Mouse (Mus musculus): ENCODE measurements at regions not wholly inside any gene's neighbourhood (a gene's known extent, or its start where the extent isn't known, plus 50 kb on each side); places are given as distances from the start of the nearest gene placed in this dataset.

DNA sequence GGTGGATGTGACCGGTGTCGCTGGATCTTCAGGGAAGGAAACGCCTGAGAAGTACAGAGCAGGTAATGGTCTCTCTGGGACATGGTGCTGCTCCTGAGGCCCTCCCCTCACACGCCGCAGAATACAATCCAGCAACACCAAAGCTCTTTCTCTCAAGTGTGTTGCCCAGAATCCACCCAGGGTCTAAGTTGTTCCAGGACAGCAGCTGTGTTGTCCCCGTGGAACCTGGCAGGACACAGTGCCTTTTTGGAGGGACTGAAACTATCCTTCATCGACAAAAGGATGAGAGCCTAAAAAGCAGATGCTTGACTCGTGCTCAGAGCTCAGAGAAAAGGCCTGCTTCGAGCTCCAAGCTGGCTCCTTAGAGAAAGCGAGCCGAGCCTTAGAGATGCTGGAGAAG lies 77.8 kb upstream of the Irf2bp2 start:
- whole genome bisulfite sequencing: 90% methylated on average over 11 of the region's 11 CpGs
- peaks cover 25% of the 10 kb centered on the region for H3K4me1 ChIP-seq (replicated peaks)
- no peaks in the 10 kb centered on the region for H3K36me3 ChIP-seq
- no peaks in the 10 kb centered on the region for H3K9me3 ChIP-seq
- no peak for ATAC-seq
- no peaks in the 10 kb centered on the region for H3K27me3 ChIP-seq
- no peak overlapping the region for H3K9ac ChIP-seq (replicated peaks)
- no peak overlapping the region for H3K27ac ChIP-seq
- no peak overlapping the region for H3K4me2 ChIP-seq (replicated peaks)
- H3K4me3 ChIP-seq (replicated peaks): no peak overlapping the region

DNA sequence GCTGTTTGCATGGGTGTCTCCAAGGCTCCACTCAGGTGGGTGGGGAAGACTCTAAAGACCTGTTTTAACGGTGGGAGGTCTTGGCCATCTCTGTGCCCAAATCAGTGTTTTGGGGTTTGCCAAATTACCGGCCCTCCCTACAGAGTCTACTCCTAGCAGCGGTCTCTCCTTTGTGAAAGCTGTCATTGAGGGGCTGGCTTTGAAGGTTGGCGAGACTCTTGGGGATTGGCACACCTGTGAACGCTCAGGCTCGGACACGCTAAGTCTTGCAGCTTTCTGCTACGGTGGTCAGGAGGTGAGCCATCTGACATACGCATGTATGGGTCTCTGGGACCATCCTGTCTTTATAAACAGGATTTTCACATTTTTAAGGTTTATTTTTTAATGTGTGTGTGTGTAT lies 76.1 kb upstream of the Irf2bp2 start:
- Histone ChIP-seq H3K4me2 (replicated peaks) (no peak overlapping the region), H3K4me1 (replicated peaks) (peaks cover 42% of the 10 kb centered on the region), H3K4me3 (replicated peaks) (no peak overlapping the region), H3K9ac (replicated peaks) (no peak overlapping the region), H3K27ac (no peak overlapping the region), H3K9me3 (no peaks in the 10 kb centered on the region), H3K27me3 (no peaks in the 10 kb centered on the region), H3K36me3 (no peaks in the 10 kb centered on the region)
- WGBS: 93% methylated on average over 9 of the region's 9 CpGs
- no peak for ATAC-seq

DNA sequence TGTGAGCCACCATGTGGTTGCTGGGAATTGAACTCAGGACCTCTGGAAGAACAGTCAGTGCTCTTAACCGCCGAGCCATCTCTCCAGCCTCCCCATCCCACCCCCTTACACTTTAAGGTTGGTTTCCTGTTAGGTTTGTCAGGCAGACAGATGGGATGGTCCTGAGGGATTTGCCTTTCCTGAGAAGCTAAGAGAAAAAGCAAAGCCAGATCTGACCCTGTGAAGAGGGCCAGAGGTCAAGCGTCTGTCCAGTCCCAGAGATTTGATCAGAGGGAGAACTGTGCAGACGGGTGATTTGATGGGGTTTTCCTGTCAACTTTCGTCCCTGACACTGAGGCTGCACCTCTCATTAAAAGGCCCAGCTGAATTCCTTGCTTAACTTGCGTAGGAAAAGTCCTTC lies 75.4 kb upstream of the Irf2bp2 start:
- Histone ChIP-seq H3K9me3 (no peaks in the 10 kb centered on the region), H3K9ac (replicated peaks) (no peak overlapping the region), H3K4me1 (replicated peaks) (peaks cover 50% of the 10 kb centered on the region), H3K4me2 (replicated peaks) (no peak overlapping the region), H3K27me3 (no peaks in the 10 kb centered on the region), H3K27ac (no peak overlapping the region; the same call in 1 of the 2 replicates), H3K4me3 (replicated peaks) (no peak overlapping the region), H3K36me3 (no peaks in the 10 kb centered on the region)
- ATAC-seq: no peak
- WGBS: 67% methylated on average over 6 of the region's 6 CpGs

DNA sequence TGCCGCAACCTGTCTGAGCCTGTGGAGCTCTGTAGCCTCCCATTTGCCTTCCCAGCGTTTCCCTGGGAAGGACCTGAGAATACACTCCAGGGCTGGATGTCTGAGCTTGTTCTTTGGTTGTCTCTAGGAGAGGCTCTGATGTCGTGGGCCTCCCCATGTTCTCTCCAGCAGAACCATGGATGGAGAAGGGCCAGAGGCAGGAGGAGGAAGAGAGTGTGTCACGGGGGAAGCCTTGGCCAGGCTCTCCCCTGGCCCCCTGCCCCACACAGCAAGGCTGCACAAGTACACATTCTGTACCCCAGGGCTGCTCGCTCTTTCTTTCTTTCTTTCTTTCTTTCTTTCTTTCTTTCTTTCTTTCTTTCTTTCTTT lies 74.9 kb upstream of the Irf2bp2 start:
- no peaks in the 10 kb centered on the region for H3K27me3 ChIP-seq
- H3K4me2 ChIP-seq (replicated peaks): no peak overlapping the region
- no peaks in the 10 kb centered on the region for H3K9me3 ChIP-seq
- ATAC-seq: no peak
- no peak overlapping the region for H3K9ac ChIP-seq (replicated peaks)
- no peak overlapping the region for H3K4me3 ChIP-seq (replicated peaks)
- peak overlapping the region; percentile 97 for H3K27ac ChIP-seq
- H3K36me3 ChIP-seq: no peaks in the 10 kb centered on the region
- peaks cover 55% of the 10 kb centered on the region for H3K4me1 ChIP-seq (replicated peaks)
- 76% methylated on average over 5 of the region's 5 CpGs for WGBS

DNA sequence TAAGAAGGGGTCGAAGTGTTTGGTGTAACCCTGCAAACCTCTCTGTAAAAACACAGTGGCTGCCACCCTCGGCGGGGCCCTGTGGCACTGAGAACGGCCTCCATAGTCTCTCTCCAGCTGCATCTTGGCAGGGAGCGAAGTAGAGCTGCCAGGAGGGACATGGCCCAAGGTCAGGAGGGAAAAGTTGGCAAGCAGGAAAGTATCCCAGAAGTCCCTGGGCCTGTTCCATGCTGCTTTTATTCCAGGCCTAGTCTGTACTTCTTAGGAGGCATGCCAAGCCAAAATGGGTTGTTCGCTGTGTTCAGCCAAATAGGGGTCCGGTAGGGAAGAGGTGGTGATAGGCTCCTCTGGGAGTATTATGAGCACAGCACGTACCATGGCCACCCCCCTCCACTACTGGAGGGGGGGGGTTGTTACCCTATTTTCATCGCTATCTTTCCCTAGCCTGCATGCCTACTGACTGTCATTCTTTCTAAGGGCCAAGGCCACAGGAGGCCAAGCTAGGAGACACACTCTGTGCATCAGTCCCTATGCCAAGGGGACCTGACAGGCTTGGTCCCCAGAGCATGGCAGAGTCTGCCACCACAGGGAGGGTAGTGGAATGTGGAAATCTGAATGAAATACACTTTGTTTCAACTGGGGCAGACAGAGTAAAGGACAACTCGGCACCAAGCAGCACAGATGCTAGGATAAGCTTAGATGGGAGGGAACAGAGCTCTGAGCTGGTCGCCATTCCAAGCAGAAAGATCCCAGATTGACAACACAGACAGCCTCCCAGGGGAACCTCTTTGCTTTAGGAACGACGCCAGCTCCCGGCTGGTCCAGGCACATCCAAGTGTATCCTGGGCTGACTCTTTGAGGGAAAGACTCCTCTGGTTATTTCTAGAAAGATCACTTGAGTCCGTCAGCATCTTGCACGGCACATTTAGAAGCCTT lies 74.2 kb upstream of the Irf2bp2 start:
- no peak overlapping the region for H3K4me2 ChIP-seq (replicated peaks)
- H3K9ac ChIP-seq (replicated peaks): 0 out of 2 replicates have a peak overlapping the region, but pooled peaks have one; percentile 45
- H3K36me3 ChIP-seq: no peaks in the 10 kb centered on the region
- H3K27me3 ChIP-seq: no peaks in the 10 kb centered on the region
- H3K4me3 ChIP-seq (replicated peaks): no peak overlapping the region
- peaks cover 61% of the 10 kb centered on the region for H3K4me1 ChIP-seq (replicated peaks)
- ATAC-seq: peak; percentile 7; the same call in 1 of the 2 replicates
- no peaks in the 10 kb centered on the region for H3K9me3 ChIP-seq
- 54% methylated on average over 16 of the region's 16 CpGs for WGBS
- H3K27ac ChIP-seq: peak overlapping the region; percentile 97

DNA sequence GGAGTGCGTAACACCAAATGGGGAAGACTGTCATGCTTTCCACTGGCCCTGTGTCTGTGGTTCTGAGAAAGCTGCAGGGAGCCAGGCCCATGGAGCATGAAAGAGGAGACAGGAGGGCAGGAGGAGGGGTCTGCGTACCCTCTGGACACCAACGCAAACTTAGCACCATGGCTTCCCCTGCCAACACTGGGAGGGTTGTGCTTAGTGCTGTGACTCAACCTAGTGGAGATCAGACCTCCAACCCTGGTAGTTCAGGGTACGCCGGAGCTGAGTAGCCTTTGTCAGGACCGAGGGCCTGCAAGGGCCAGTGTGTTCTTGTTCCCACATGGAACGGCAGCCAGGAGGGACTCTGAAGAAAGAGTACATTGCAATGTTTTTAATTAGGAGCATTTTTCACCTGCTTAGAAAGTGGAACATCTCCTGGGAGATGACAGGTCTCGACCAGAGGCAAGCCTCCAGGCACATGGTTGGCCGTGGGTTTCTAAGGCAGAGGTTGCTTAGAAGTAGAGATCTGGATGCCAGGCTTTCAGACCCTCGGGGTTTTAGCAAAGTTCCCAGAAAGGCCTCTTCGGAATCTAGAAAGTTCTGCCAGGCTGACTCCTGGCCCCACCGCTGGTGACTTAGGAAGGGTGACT lies 73.4 kb upstream of the Irf2bp2 start:
- H3K27me3 ChIP-seq: no peaks in the 10 kb centered on the region
- 43% methylated on average over 12 of the region's 12 CpGs for WGBS
- H3K4me1 ChIP-seq (replicated peaks): peaks cover 69% of the 10 kb centered on the region
- H3K27ac ChIP-seq: peak overlapping the region; percentile 97
- H3K4me3 ChIP-seq (replicated peaks): no peak overlapping the region
- no peaks in the 10 kb centered on the region for H3K9me3 ChIP-seq
- no peaks in the 10 kb centered on the region for H3K36me3 ChIP-seq
- ATAC-seq: no peak; the same call in 1 of the 2 replicates
- peak overlapping the region; percentile 34 for H3K4me2 ChIP-seq (replicated peaks)
- H3K9ac ChIP-seq (replicated peaks): peak overlapping the region; percentile 45

DNA sequence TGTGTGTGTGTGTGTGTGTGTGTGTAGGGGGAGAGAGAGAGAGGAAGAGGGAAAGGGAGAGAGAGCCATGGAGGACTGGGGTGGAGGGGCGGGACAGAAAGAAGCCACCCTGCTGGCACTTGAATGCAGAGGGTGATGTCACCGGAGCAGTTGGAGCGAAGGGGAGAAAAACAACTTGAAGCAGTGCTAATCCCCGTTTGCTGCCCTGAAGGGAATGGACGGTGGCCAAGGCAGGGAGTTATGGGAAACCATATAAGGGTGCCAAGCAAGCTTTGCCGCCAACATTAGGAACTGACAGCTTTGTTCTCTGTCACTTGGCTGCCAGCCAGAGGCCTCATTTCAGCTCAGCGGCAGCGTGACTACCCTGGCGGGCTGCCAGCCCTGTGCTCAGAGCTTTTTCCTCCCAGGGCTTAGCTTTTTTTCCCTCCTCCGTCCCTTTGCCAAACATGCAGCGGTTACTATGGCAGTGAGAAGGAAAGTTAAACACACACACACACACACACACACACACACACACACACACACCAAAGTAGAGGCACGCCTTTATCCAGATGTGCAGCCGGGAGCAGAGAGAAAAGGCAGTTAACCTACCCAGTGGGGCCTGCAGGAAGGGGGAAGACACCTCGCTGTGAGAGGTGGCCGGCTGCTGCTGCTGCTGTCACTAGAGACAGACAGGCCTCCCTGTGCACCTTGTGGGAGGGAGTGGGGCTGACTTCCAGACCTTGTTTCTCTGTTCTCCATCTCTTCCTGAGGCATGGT lies 72.7 kb upstream of the Irf2bp2 start:
- H3K27me3 ChIP-seq: no peaks in the 10 kb centered on the region
- 2% methylated on average over 15 of the region's 15 CpGs for WGBS
- H3K9ac ChIP-seq (replicated peaks): peak overlapping the region; percentile 45
- H3K36me3 ChIP-seq: no peaks in the 10 kb centered on the region
- no peaks in the 10 kb centered on the region for H3K9me3 ChIP-seq
- no peak overlapping the region for H3K4me3 ChIP-seq (replicated peaks)
- H3K4me1 ChIP-seq (replicated peaks): peaks cover 76% of the 10 kb centered on the region
- ATAC-seq: peak; percentile 90
- peak overlapping the region; percentile 34 for H3K4me2 ChIP-seq (replicated peaks)
- peak overlapping the region; percentile 97 for H3K27ac ChIP-seq

DNA sequence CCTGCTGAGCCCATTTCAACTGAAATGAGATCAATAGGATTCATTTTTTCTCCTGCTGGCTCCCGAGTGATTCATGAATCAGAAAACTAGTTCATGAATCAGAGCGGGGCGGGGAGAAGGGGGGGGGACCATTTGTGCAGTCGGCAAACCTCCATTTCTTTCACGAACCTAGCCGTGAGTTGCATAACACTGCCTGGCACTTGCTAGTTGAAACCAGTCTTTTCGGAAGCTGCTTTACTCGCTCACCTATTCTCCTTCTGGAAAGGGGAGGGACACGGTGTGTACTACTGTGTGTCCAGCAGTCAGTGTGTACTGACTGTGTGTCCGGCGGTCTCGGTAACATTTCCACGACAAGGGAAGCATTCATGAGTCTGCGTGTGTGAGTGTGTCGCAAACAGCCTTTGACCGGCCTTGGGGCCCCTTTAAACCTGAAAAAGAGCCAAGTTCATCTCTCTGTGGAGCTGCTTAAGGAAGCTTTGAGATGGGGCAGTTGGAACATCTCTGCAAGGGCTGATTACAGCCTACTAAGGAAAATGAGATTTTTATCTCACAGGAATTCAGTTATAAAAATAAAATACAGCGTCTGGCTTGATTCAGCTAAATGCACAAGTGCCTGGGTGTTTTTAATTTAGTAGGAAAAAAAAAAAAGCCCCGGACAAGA lies 71.9 kb upstream of the Irf2bp2 start:
- Histone ChIP-seq H3K27ac (peak overlapping the region; percentile 97), H3K4me1 (replicated peaks) (peaks cover 84% of the 10 kb centered on the region), H3K27me3 (no peaks in the 10 kb centered on the region), H3K9me3 (no peaks in the 10 kb centered on the region), H3K4me2 (replicated peaks) (peak overlapping the region; percentile 34), H3K9ac (replicated peaks) (peak overlapping the region; percentile 45), H3K36me3 (no peaks in the 10 kb centered on the region), H3K4me3 (replicated peaks) (no peak overlapping the region)
- WGBS: 14% methylated on average over 18 of the region's 18 CpGs
- ATAC-seq: peak; percentile 10; the same call in 1 of the 2 replicates

DNA sequence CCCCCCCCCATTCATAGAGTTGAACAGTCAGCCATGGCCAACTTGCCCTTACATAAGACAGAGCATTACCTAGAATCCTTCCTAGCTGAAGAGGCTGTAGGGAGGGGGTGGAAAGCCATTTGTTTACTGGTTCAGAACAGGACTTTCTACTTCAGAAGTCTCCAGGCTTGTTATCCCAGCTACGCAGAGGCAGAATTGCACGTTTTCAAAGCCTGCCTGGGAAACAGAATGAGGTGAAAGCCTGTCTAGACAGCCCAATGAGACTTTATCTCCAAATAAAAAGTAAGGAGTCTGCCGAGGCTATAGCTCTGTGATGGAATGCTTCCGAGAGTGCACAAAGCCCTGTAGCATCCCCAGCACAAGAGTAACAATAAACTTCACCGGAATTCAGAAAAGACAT lies 71.1 kb upstream of the Irf2bp2 start:
- H3K36me3 ChIP-seq: no peaks in the 10 kb centered on the region
- peaks cover 92% of the 10 kb centered on the region for H3K4me1 ChIP-seq (replicated peaks)
- peak overlapping the region; percentile 97 for H3K27ac ChIP-seq
- H3K4me2 ChIP-seq (replicated peaks): no peak overlapping the region
- no peak for ATAC-seq
- WGBS: 52% methylated on average over 5 of the region's 5 CpGs
- H3K9ac ChIP-seq (replicated peaks): no peak overlapping the region
- no peak overlapping the region for H3K4me3 ChIP-seq (replicated peaks)
- no peaks in the 10 kb centered on the region for H3K9me3 ChIP-seq
- no peaks in the 10 kb centered on the region for H3K27me3 ChIP-seq

DNA sequence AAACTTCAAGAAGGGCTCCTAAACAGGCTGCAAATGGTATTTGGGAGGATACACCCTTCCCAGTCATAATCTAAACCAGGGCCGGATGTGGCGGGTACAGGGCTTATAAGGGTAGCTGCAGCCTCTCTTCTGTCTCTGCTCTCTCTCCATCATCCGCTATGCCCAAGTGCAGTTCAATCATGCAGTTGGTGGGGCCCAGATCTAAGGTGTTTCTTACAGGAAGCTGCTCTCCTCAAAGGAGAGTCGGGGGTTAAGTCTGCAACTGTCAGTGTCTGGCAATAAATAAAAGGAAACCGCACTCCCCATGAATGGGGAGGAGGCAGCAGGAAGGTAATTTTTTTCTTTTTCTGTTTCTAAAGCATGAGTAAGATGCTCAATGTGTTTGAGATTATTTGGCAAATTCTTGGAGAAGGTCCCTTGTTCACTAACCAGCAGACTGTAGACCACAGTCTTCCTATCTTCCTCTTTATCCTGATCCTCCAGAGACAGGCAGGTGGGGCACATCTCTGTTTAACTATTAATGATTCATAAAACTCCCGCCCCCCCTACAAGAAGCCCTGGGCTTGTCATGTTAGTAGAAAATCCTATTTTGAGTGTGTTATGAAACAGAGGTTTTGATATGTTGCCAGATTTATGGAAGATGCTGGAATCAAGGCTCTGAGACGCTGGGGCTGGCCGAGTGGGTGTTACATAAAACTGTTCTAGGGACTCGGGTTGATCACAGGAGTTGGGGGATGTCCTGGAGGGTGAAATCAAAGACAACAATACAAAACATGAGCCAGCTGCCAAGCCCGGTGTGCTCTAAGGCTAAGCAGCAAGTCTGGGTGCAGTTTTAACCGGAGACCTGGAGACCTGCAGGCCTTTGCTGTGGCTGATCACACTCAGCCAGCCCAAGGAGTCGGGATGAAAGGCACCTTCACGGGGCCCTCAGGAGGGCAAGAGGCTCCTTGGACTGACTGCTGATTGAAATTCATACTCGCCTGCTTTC lies 69.3 kb upstream of the Irf2bp2 start:
- H3K4me2 ChIP-seq (replicated peaks): 0 out of 2 replicates have a peak overlapping the region, but pooled peaks have one; percentile 4
- H3K4me3 ChIP-seq (replicated peaks): no peak overlapping the region
- H3K27me3 ChIP-seq: no peaks in the 10 kb centered on the region
- peak overlapping the region; percentile 15 for H3K9ac ChIP-seq (replicated peaks)
- H3K27ac ChIP-seq: peak overlapping the region; percentile 91
- H3K9me3 ChIP-seq: no peaks in the 10 kb centered on the region
- peaks cover 89% of the 10 kb centered on the region for H3K4me1 ChIP-seq (replicated peaks)
- WGBS: 41% methylated on average over 14 of the region's 14 CpGs
- no peak for ATAC-seq
- H3K36me3 ChIP-seq: no peaks in the 10 kb centered on the region

DNA sequence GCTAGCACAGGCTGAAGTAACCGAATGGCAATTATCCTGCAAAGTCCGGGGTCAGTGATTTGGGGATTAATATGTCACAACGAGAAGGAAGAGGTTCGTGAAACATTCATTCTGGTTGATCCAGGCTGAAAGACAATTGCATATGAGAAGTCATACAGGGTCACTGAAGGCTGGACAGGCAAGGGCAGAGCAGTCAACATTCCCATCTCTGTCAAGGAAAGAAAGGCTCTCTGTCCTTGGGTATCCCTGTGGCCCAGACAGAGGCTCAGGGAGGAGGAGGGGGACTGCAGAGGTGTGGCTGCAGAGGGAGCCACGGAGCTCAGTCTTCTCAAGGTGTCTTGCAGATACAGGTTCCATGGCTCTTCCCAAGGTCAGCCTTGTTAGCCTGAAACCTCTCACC lies 68.4 kb upstream of the Irf2bp2 start:
- H3K4me1 ChIP-seq (replicated peaks): peaks cover 79% of the 10 kb centered on the region
- no peak overlapping the region for H3K9ac ChIP-seq (replicated peaks)
- H3K27me3 ChIP-seq: no peaks in the 10 kb centered on the region
- no peaks in the 10 kb centered on the region for H3K9me3 ChIP-seq
- no peaks in the 10 kb centered on the region for H3K36me3 ChIP-seq
- ATAC-seq: no peak
- H3K4me2 ChIP-seq (replicated peaks): no peak overlapping the region
- H3K4me3 ChIP-seq (replicated peaks): no peak overlapping the region
- WGBS: 32% methylated on average over 5 of the region's 5 CpGs
- peak overlapping the region; percentile 91 for H3K27ac ChIP-seq

Measured in midbrain, embryonic 13.5 days (tissue).